In the genomic region with DNA sequence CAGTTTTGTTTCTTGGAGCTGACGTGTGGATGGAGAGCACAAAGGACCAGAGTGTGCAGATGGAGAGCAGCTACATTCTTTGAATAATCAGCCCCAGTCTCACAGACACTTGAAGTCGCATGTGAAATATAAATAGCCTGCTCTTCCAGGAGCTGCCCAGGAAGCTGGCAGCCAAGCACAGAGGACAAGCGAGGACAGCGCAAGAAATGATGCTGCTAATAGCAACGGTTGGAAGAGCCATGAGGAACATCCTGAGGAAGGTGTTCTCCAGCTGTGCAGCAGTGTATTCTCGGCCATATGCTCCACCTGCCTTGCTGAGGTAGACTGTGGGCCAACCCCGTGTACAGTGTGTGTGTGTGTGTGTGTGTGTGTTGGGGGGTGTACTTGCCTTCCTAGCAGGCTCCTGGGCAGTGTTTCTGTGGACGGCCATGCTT, we compare ENCODE assay signal across 9 mouse cellular contexts. TPM values are rescaled to one million over a fixed set of nuclear protein-coding genes. Genes with fewer than 3 reads are reported as not detected.
A peak's percentile ranks its signal among the peaks of the same experiment; 100 is the strongest.
DNase-seq lines count a peak whose midpoint lies in the region; ATAC-seq lines count a peak whose summit lies in the region.
"Had no signal": no experiment of that assay in that cellular context is flagged by ENCODE, and none has a peak within 500 bp of the region (broad histone marks: within the 10 kb centered on the region; RNA-seq: fewer than 3 reads in every experiment).

No protein-coding gene starts in this region.

- no peak for ATAC-seq in erythroblast, adult 5-6 weeks (replicated peaks; ENCODE audit: low FRiP score, poor library complexity, severe bottlenecking)

- DNase-seq in frontal cortex, adult 2 months (ENCODE audit: extremely low spot score in 1 of 2, low spot score in 1 of 2): peak; percentile 51 to 67
- no peak for DNase-seq in frontal cortex, postnatal 14 days (ENCODE audit: low spot score in 2 of 2)
- peak; percentile 52 to 54 for DNase-seq in right cerebral cortex, adult 2 months (ENCODE audit: low spot score in 2 of 2)
- DNase-seq in right cerebral cortex, postnatal 4 days: no peak
- peak; percentile 50 for DNase-seq in left cerebral cortex, adult 11 months (ENCODE audit: low spot score)
- DNase-seq in skeletal muscle tissue, adult 2 months (ENCODE audit: low read depth, low spot score): peak; percentile 67
- no peak for DNase-seq in T-cell, adult 2 months (ENCODE audit: low spot score)
- DNase-seq: kidney, adult 8-10 months had no signal

RNA-seq across cellular contexts. Expression of gene Scrn1, which starts 35.2 kb away (rescaled TPM):
- polyA plus RNA-seq in frontal cortex, adult 2 months (2012; rRNA removed): 101 and 121 TPM in 2 replicates
- total RNA-seq in erythroblast, adult 5-6 weeks (2015; ENCODE audit: low replicate concordance): not detected in 2 replicates
- total RNA-seq in erythroblast, adult 5-6 weeks (2017; ENCODE audit: low replicate concordance): not detected in 2 replicates

Comparison
In these comparisons a context has a peak if more than half of its experiments do, and no peak if none do; other contexts are left out.
1. DNase-seq: peak in frontal cortex, adult 2 months (2 of 2), right cerebral cortex, adult 2 months (2 of 2), left cerebral cortex, adult 11 months (single experiment) and skeletal muscle tissue, adult 2 months (single experiment); none in frontal cortex, postnatal 14 days (0 of 2), right cerebral cortex, postnatal 4 days (single experiment) and T-cell, adult 2 months (single experiment).